In genomic region chr3:144616654-144617425, GRCm38 (mm10) we compare ENCODE assay signal across 8 mouse cellular contexts. TPM values are rescaled to one million over a fixed set of nuclear protein-coding genes. Genes with fewer than 3 reads are reported as not detected.
DNase-seq lines count a peak whose midpoint lies in the region; ATAC-seq and TF ChIP-seq lines count a peak whose summit lies in the region.

No protein-coding gene starts in this region.

- no peaks in the 10 kb centered on the region for H3K79me2 ChIP-seq in macrophage (ENCODE audit: inconsistent target)

- peak; percentile 86 for ATAC-seq in activated CD4-positive, CD25-positive, alpha-beta regulatory T cell, adult 4 months
- ATAC-seq in common myeloid progenitor, adult 5-6 weeks (replicated peaks; ENCODE audit: low read depth, poor library complexity, severe bottlenecking) = peak; percentile 99

- TF ChIP-seq CTCF in left cerebral cortex, adult 2 months (IDR thresholded peaks at IDR 0.05) = peak; percentile 99

- DNase-seq in gastrocnemius, adult 8-10 months (ENCODE audit: low spot score in 2 of 2) = peak; percentile 76 to 82
- peak; percentile 63 for DNase-seq in hindlimb bud, embryonic 11.5 days (ENCODE audit: extremely low spot score, low read depth, low spot score)
- DNase-seq in left cerebral cortex, adult 2 months (ENCODE audit: extremely low spot score in 1 of 2, low spot score in 2 of 2) = peak; percentile 80 to 86
- peak; percentile 85 for DNase-seq in right cerebral cortex, adult 18-20 months
- DNase-seq in urinary bladder, adult 2 months (ENCODE audit: low spot score) = peak; percentile 55

- no peak overlapping the region for H3K27ac ChIP-seq in left cerebral cortex, adult 2 months
- peak overlapping the region; percentile 16 for H3K27ac ChIP-seq in macrophage

- 82% methylated on average over 8 of the region's 8 CpGs for WGBS in macrophage (ENCODE audit: missing documents)

- H3K36me3 ChIP-seq in macrophage (ENCODE audit: inconsistent target) = no peaks in the 10 kb centered on the region

- intact Hi-C loops in left cerebral cortex, adult 2 months (cut with DNase I) = loop anchor here (1.0 to 2.0 kb wide), 3 partner anchors 46 to 164 kb away; partner anchors contain the start of genes Hs2st1 and Selenof

- no peak overlapping the region for H3K4me3 ChIP-seq in left cerebral cortex, adult 2 months
- H3K4me3 ChIP-seq in macrophage (ENCODE audit: inconsistent target) = no peak overlapping the region

RNA-seq across cellular contexts. Expression of gene Selenof, which starts 46.7 kb away (rescaled TPM):
- 100 to 1,000 TPM; 302 to 362 TPM for polyA plus RNA-seq in activated CD4-positive, CD25-positive, alpha-beta regulatory T cell, adult 4 months (2017; shearing (Covaris generic))
- 591 and 595 TPM in 2 replicates for total RNA-seq in common myeloid progenitor, adult 5-6 weeks (2017)
- 100 to 1,000 TPM; 107 to 127 (median 111) TPM for total RNA-seq in gastrocnemius, adult 8-10 months (2022)
- 100 to 1,000 TPM; 204 to 206 TPM for total RNA-seq in left cerebral cortex, adult 2 months (2021)
- 100 to 1,000 TPM in 2 of 26 experiments, 10 to 100 TPM in 24; 23.5 to 130 (median 58.2) TPM for total RNA-seq in macrophage (2018; cell fraction: chromatin; rRNA removed)
- 100 to 1,000 TPM; 224 to 356 (median 300) TPM for total RNA-seq in macrophage (2018; cell fraction: cytosol; rRNA removed)
- total RNA-seq in macrophage (2018; cell fraction: nucleus; rRNA removed) = 100 to 1,000 TPM in 15 of 26 experiments, 10 to 100 TPM in 11; 53.0 to 207 (median 110) TPM
- polyA plus RNA-seq in macrophage (2018) = 374 to 535 TPM (median 384 TPM) in 3 replicates
- 422 and 491 TPM in 2 replicates for polyA plus RNA-seq in urinary bladder, adult 2 months (2012; rRNA removed)

RNA-seq across cellular contexts. Expression of gene Hs2st1, which starts 46.9 kb away (rescaled TPM):
- polyA plus RNA-seq in activated CD4-positive, CD25-positive, alpha-beta regulatory T cell, adult 4 months (2017; shearing (Covaris generic)) = 1 to 10 TPM; 1.9 to 3.3 TPM
- total RNA-seq in common myeloid progenitor, adult 5-6 weeks (2017) = 16.2 and 17.8 TPM in 2 replicates
- 10 to 100 TPM; 10.1 to 12.8 (median 11.7) TPM for total RNA-seq in gastrocnemius, adult 8-10 months (2022)
- 10 to 100 TPM; 47.2 to 50.7 TPM for total RNA-seq in left cerebral cortex, adult 2 months (2021)
- total RNA-seq in macrophage (2018; cell fraction: chromatin; rRNA removed) = 10 to 100 TPM in 21 of 26 experiments, 1 to 10 TPM in 5; 7.0 to 58.2 (median 26.5) TPM
- total RNA-seq in macrophage (2018; cell fraction: cytosol; rRNA removed) = 10 to 100 TPM in 25 of 26 experiments, 1 to 10 TPM in 1; 9.9 to 24.7 (median 16.5) TPM
- 10 to 100 TPM; 13.2 to 73.1 (median 28.4) TPM for total RNA-seq in macrophage (2018; cell fraction: nucleus; rRNA removed)
- polyA plus RNA-seq in macrophage (2018) = 14.6 to 16.6 TPM (median 16.5 TPM) in 3 replicates
- 9.8 and 11.5 TPM in 2 replicates for polyA plus RNA-seq in urinary bladder, adult 2 months (2012; rRNA removed)
